Mouse (Mus musculus): Measurements from ENCODE around the gene Col18a1.
"Not testable (repeated sequence)": the region's sequence is repeated elsewhere in the genome, so short reads cannot be mapped to it uniquely, and the experiment has no call there.

Gene Col18a1

DNA sequence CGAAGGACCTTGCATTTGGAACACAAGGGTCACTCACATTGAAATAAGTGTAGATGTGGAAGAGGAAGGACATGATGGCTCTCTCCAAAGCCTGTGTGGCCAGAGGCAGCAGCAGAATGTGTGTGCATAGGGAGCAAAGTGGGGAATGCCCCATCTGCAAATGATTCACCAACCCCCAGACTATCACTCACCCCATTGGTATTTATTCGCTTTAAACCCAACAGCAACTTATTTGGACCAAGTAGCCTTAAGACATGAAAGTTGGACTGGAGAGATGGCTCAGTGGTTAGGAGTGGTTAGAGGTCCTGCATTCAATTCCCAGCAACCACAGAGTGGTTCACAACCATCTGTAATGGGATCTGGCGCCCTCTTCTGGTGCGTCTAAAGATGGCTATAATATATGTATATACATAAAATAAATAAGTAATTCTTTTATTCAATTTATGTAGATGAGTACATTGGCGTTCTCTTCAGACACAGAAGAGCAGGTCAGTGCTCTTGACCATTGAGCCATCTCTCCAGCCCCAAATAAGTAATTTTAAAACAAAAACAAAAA, 31.0 kb downstream of the Col18a1 start:
- DNase-seq (ENCODE audit: low spot score): no peak

DNA sequence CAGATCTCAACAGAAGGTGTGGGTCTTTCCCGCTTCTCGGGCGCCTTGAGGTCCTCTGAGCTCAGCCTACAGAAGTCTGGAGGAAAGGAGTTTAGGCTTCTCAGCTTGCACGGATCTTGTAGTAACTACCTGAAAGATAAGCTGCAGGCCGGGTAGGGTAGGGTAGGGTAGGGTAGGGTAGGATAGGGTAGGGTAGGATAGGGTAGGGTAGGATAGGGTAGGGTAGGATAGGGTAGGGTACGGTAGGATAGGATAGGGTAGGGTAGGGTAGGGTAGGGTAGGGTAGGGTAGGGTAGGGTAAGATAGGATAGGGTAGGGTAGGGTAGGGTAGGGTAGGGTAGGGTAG, 31.6 kb downstream of the Col18a1 start:
- DNase-seq (ENCODE audit: low spot score): not testable (repeated sequence)

DNA sequence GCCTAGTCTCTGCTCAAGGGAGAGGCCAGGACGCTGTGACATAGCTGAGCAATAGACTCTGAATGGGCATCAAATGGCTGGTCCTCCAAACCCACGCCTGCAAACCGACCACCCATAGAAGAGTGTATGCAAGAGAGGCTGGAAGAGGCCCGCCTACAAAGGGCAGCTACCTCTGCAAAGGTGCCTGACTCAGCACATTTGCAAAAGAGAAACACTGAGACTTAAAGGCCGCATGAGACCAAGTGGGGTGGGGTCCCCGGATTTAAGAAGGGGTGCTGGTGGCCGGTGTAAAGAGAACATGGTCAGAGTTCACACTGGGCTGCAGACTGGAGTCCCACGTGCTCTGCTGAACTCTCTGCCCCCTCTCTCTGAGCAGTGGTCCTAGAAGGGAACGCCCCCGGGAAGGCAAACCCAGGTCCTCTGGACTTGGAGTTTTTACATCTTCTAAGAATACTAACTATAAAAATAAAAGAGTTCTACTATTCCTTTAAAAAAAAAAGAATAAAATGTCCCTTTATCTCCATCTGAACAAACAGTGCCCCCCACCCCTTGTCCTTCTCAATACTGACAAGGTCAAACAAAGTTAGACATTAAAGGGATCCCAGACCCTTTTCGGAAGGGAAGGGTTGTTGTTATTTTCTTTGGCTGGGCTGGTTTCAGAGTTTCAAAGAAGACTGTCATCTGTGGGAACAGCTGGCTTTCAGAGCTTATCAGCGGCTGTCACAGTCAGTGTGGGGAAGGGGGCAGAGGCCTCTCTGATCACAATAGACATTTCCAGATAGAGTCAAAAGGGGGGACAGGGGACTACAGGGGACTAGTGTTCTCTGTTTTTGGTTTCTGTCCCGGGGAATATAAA, 32.2 kb downstream of the Col18a1 start:
- DNase-seq (ENCODE audit: low spot score): peak; percentile 48

GRCm38 (mm10) chr10:77132118-77132517, 34.2 kb downstream of the Col18a1 start:
- DNase-seq (ENCODE audit: low spot score): peak; percentile 52

- peak; percentile 39 for DNase-seq (ENCODE audit: low spot score)
These were observed 34.8 kb downstream of the Col18a1 start for GRCm38 (mm10) chr10:77131536-77131935.

DNA sequence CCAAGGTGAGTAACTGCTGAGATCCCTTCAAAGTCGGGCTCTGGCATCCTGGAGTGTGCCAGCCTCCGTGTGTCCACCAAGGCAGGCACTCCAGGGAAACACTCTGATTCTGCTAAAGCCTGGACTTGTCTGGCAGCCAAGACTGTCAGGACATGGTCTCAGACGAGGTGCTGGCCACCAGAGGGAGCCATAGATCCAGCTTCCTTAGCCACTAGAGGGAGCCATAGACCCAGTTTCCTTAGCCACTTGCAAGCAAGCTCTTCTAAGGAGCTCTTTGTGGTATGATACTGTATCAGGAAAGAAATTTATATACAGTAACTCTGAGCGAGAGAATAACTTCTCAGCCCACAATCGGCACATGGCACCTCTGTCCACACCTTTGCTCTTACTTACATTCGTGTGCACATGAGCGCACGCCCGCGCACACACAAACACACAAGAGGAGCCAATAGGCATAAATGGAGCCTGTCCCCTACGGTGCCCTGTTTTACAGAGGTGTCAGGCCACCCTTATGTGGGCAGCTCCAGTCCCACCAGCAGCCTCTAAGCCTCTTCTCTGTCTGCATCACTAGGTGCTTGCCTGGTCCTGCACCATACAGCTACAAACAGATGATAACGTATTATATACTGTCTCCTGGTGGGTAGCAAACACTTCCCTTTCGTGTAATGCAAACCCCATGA, 35.6 kb downstream of the Col18a1 start:
- peak; percentile 89 for DNase-seq (ENCODE audit: low spot score)

DNA sequence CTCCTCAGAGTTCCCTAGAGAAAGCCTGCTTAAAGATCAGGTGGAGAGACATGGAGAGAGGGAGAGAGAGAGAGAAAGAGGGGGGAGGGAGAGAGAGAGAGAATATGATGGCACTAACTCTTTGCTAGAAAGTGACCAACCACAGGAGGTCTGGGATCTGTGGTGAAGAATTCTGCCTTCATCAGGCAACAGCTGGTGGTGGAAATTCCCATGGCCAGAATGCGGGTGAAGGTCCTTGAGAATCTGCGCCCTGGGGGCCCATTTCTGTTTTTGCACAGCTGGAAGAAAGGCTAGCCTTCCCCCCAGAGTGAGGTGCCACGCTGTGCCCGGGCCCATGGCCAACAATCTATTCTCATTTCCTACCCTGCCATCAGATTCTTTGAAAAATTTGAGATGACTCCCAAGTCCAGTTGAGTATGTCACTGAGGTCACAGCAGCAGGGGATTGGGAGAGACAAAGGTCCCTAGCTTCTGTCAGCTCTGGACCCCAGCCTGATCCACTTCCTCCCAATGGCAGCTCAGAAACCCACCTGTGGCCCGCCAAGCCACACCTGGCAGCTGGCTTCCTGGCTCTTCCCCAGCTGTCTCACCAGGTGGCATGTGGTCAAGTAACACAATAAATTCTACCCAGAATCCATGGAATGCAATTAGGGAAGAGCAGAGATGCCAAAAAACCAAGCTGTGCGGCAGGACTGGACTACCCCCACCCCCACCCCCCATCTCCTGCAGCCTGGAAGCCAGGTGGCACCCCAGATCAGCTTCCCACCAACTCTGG, 36.5 kb downstream of the Col18a1 start:
- DNase-seq (ENCODE audit: low spot score): no peak

- peak; percentile 73 for DNase-seq (ENCODE audit: low spot score)
These were observed 38.4 kb downstream of the Col18a1 start for GRCm38 (mm10) chr10:77127926-77128325.

DNA sequence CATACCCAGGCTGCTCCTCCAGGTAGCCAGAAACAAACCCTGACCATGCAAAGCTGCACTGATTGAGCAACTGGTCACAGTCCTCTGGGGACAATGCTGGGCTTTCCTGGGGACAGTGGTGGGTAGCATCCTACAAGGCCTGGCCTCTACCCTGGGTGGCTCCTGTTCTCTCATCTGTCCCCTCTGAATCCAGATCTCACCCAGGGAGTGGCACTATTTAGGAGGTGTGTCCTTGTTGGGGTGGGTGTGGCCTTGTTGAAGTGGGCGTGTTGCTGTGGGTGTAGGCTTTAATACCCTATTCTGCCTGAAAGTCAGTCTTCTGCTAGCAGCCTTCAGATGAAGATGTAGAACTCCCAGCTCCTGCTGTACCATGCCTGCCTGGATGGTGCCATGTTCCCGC, 39.8 kb downstream of the Col18a1 start:
- no peak for DNase-seq (ENCODE audit: low spot score)

DNA sequence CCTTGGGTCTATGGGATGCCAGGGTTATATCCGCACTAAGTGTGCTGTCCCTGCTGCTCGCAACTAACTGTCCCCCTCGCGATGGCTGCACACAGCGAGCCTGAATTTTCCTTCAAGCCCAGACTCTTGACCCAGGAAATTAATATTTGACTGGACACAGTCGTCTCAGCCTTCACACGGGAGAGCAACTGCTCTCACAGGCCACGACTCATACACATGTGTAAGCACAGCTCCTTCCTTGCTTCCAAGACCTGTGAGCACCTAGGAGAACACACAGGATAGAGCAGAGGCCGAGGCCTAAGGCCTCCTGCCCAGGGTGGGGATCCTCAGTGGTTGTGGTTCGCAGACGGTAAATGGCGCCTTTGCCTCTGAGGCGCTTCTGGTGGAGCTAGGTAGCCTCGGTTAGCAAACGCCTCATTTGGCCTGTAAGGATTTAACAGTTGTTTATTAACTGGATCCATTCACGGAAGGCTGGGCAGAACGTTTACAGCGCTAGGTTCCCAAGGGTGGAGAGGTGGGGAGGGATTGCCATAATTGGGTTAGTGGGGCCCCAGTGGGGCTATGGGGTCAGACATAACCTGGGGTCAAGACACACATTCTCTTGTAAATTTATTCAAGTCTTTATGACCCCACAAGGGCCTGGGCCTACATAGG, 41.1 kb downstream of the Col18a1 start:
- no peak for DNase-seq (ENCODE audit: low spot score)

- DNase-seq (ENCODE audit: low spot score): no peak
These were observed 42.4 kb downstream of the Col18a1 start for GRCm38 (mm10) chr10:77123953-77124352.

GRCm38 (mm10) chr10:77121287-77122022, 44.9 kb downstream of the Col18a1 start:
- DNase-seq (ENCODE audit: low spot score): no peak

- DNase-seq (ENCODE audit: low spot score): no peak
These were observed 45.8 kb downstream of the Col18a1 start for GRCm38 (mm10) chr10:77120501-77120900.

GRCm38 (mm10) chr10:77119437-77119836, 46.9 kb downstream of the Col18a1 start:
- no peak for DNase-seq (ENCODE audit: low spot score)

DNA sequence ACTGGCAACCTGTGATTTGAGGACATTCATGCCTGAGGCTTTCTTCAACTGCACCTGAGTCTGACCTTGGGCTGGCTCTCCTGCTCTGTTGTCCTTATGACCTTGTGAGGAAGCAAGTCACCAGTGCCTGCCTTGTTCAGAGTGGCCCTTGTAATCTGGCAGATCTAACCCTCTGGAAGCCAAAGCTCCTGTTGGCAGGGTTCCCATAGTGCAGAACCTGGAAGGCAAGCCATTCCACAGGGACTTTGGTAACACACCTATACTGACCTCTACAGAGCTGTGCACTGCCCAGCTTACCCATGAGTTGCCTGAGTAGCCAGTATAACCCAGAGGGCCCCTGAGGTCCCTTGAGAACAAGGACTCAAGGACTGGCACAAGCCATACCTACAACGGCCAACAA, 48.0 kb downstream of the Col18a1 start:
- no peak for DNase-seq (ENCODE audit: low spot score)

DNA sequence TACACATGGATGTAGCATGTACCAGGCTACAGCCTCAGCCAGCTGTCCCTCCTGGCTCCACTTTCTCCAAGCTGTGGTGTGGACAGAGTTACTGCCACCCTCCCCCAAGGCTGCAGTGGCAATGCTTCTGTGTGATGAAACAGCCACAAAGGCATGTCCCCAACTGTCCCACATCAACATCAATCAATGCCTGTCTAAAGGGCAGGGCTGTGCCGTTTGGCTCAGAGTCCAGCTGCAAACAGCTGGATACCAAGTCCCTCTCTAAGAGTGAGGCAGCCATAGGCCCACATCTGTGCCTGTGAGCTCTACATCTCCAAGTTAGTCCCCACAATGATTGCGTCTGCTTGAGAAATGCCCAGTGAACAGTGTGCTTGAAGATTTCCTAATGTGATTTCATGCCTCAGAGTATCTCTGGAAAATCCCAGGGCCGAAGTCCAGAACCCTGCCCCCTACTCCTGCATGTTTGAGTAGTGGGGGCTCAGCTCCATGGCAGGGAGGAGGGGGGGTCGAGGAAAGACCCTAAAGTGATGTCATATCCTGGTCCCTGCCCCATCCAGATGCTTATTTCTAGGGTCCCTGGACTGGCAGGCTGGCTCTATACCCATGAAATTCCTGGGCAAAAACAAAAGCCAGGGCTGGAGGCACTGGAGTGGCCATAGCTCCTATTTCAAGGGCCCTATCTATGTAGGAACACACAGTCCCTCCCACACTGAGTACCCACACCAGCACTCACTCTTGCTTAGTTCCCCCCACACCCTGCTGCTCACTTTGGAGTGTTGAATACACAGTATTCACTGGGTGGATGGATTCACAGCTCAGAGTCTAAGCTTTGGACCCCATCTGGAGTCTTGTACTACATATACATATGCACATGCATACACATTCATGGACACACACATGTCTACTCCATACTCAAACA, 49.6 kb downstream of the Col18a1 start:
- DNase-seq (ENCODE audit: low spot score): peak; percentile 47

DNA sequence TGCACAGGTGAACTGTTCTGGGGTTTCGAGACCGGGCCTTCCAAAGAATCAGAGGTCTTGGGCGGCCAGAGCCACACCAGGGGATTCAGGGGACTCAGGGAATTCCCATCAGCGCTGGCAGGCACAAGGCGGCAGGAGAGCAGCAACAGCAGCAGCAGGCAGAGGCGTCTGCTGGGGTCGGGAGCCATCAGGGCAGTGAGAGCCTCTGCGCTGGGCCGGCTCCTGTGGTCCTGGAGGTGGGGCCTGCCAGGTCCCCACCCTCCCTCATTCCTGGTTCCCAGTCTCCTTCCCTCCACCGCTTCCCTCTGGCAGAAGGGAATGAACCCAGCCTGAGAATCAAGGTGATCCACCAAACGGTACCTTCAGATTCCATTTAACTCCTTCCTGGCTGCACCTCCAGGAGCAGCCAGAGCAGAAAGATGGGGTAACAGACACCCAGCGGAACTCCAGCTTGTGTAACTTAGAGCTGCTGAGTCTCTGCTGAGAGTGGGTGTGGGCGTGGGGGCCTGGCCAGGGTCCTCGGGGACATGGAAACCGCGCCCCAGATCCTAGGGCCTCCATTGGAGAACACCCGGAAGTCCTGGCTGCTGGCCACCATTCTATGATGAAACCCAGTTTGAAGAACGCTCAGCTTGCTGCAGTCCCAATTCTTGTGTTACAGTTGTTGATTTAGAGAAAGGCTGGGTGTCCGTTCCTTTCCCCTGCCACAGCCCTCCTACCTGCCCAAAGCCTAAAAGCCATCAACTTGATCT, 52.7 kb downstream of the Col18a1 start:
- no peak for DNase-seq (ENCODE audit: low spot score)

DNA sequence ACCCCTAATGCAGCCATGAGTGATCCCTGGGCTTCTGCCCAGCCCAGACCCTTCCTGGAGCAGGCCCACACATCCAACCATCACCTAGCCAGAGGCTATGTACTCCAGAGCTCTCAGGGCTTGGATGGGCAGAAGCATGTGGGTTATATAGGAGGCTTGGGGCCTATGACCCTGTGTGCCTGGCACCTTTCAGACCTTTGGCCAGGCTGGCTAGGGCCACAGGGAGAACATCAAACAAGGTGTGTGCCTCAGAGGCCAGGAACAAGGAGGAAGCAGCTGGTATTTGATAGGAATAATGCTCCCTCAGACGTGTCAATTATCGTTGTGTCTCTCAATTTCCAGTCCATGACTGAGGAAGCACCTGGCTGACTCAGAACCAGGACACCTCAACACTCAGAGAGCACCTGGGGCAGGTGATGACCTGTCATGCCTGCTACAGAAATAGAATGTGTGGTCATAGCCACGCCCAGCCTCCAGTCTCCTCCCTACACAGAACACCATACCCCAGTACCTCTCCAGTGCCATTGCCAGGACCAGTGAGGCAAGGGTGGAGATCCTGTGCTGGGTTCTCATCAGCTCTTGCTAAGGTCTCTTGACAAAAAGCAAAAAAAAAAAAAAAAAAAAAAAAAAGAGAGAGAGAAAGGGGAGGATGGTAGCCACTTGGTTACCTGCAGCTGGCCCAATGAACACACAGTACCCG, 54.6 kb downstream of the Col18a1 start:
- DNase-seq (ENCODE audit: low spot score): no peak

DNA sequence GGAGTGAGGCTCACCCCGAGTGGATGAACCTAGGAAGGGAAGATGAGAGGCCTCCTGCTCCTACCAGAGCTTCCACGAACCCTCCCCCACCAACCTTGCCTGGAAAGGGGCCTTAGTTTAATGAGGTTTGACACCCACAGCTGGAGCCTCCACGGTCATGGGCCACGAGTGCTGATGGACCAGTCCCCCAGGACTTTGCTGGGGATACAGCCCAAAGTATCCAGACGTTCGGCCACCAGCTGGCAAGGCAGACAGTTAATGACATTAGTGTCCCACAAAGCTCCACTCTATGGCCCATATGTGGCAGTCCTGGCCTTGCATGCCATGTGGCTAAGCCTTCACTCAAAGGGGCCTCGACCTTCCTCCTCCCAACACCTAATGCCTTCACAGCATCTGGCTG, 55.5 kb downstream of the Col18a1 start:
- no peak for DNase-seq (ENCODE audit: low spot score)
